Mouse (Mus musculus) liver, embryonic 14.5 days (tissue): ENCODE data around the gene Adamts18. TPM values are rescaled to one million over a fixed set of nuclear protein-coding genes. Genes with fewer than 3 reads are reported as not detected.

Experiments used
- ATAC-seq: fragments of 200-750 bp; cut with Nextera tagmentation; 2 replicates; pipeline ENCODE4 v1.8.0; 2017; ENCODE audit warnings: moderate number of reproducible peaks, mild to moderate bottlenecking, moderate library complexity; ENCODE audit not compliant: insufficient read depth
- DNase-seq, 3 experiments: peaks; one replicate each; pipeline ENCODE4 v3.0.0-alpha.2; 2012 to 2013; ENCODE audit warnings: low read depth in 3 of 3, low spot score in 3 of 3
- H3K27ac ChIP-seq: fragments of 300-500 bp; sonication (generic); 2 replicates; pipeline ENCODE4 v1.5.1; 2014; ENCODE audit warnings: moderate library complexity, mild to moderate bottlenecking, control low read depth, inconsistent platforms
- H3K27me3 ChIP-seq: fragments of 300-500 bp; sonication (generic); 2 replicates; pipeline ENCODE4 v1.6.1; 2014; ENCODE audit warnings: mild to moderate bottlenecking, low read length, moderate library complexity; ENCODE audit not compliant: control insufficient read depth, insufficient read depth
- H3K36me3 ChIP-seq: fragments of 300-500 bp; sonication (generic); replicated peaks from 2 replicates; pipeline ENCODE4 v1.6.1; 2014; ENCODE audit warnings: low read depth; ENCODE audit not compliant: control insufficient read depth, insufficient read depth
- H3K4me1 ChIP-seq, 2 experiments: fragments of 200-500 bp in 1 of 2; fragments of 300-500 bp in 1 of 2; sonication (generic) in 1 of 2; replicated peaks; 2 replicates each; pipeline ENCODE4 v1.6.1; 2012 to 2014; ENCODE audit warnings: antibody characterized with exemption in 1 of 2, inconsistent platforms in 1 of 2, low read length in 1 of 2; ENCODE audit not compliant: control insufficient read depth in 2 of 2, insufficient read depth in 2 of 2
- H3K4me2 ChIP-seq: fragments of 300-500 bp; sonication (generic); 2 replicates; pipeline ENCODE4 v1.6.1; 2014; ENCODE audit warnings: low read depth, mild to moderate bottlenecking, control low read depth, moderate library complexity
- H3K4me3 ChIP-seq, 2 experiments: fragments of 200-500 bp in 1 of 2; fragments of 300-500 bp in 1 of 2; sonication (generic) in 1 of 2; 2 replicates each; pipeline ENCODE4 v1.5.1; 2012 to 2014; ENCODE audit warnings: low read depth in 2 of 2, low read length in 2 of 2, mild to moderate bottlenecking in 2 of 2, control low read depth in 1 of 2, inconsistent platforms in 1 of 2, moderate library complexity in 1 of 2; ENCODE audit not compliant: insufficient read depth in 1 of 2
- H3K9ac ChIP-seq: fragments of 300-500 bp; sonication (generic); replicated peaks from 2 replicates; pipeline ENCODE4 v1.6.1; 2014; ENCODE audit warnings: mild to moderate bottlenecking, control low read depth, moderate library complexity
- H3K9me3 ChIP-seq: fragments of 300-500 bp; sonication (generic); 2 replicates; pipeline ENCODE4 v1.6.1; 2016; ENCODE audit warnings: low read length, mixed read lengths; ENCODE audit not compliant: control insufficient read depth
- CTCF ChIP-seq: IDR thresholded peaks from 2 replicates; pipeline ENCODE4 v1.5.1; 2016; ENCODE audit warnings: antibody characterized with exemption, low read depth, control low read depth
- EP300 ChIP-seq: IDR thresholded peaks from 2 replicates; pipeline ENCODE4 v1.6.1; 2016; ENCODE audit warnings: antibody characterized with exemption, low read depth
- WGBS: fragments of 180-500 bp; shearing (Covaris S2); extraction: QIAGEN DNeasy Blood & Tissue Kit; methylation state at CpG from one replicate; pipeline ENCODE4 v1.1.7; 2014; ENCODE audit not compliant: insufficient replicate concordance; 5-methylcytosine and 5-hydroxymethylcytosine counted together
- polyA plus RNA-seq, 2 experiments: library from polyadenylated mRNA; depleted of rRNA in 1 of 2; stranded (reverse) in 1 of 2; unstranded in 1 of 2; fragments of >200 nt; fragmentation: Nextera tagmentation in 1 of 2; extraction: Ambion mirVana in 1 of 2; gene quantifications; 2 replicates each; pipeline versions ENCODE4 v1.2.1 to v1.2.3; 2012 to 2014

Adamts18 gene
- polyA plus RNA-seq, 2 experiments = 0.04 to 0.06 TPM

GRCm38 (mm10) chr8:113791061-113791460 lies 57.5 kb downstream of the Adamts18 start:
- Histone ChIP-seq H3K4me2 (no peak overlapping the region), H3K4me1 (no peaks in the 10 kb centered on the region), H3K9ac (no peak overlapping the region), H3K27ac (no peak overlapping the region), H3K4me3 (no peak overlapping the region), H3K36me3 (no peaks in the 10 kb centered on the region), H3K9me3 (no peaks in the 10 kb centered on the region), H3K27me3 (no peaks in the 10 kb centered on the region)
- ATAC-seq (no peak), DNase-seq (no peak)
- TF ChIP-seq EP300 = no peak
- WGBS = 51% methylated on average over 3 of the region's 3 CpGs

- DNase-seq (no peak), ATAC-seq (no peak)
- H3K4me1 ChIP-seq = no peaks in the 10 kb centered on the region
- no peak overlapping the region for H3K4me3 ChIP-seq
- TF ChIP-seq EP300 (no peak), CTCF (no peak)
- H3K4me2 ChIP-seq = no peak overlapping the region
- WGBS = 59% methylated on average over 3 of the region's 3 CpGs
- H3K36me3 ChIP-seq = no peaks in the 10 kb centered on the region
- H3K27me3 ChIP-seq = no peaks in the 10 kb centered on the region
- no peaks in the 10 kb centered on the region for H3K9me3 ChIP-seq
- H3K27ac ChIP-seq = no peak overlapping the region
- no peak overlapping the region for H3K9ac ChIP-seq
Observed at GRCm38 (mm10) chr8:113783711-113784110, 64.8 kb downstream of the Adamts18 start.

DNA sequence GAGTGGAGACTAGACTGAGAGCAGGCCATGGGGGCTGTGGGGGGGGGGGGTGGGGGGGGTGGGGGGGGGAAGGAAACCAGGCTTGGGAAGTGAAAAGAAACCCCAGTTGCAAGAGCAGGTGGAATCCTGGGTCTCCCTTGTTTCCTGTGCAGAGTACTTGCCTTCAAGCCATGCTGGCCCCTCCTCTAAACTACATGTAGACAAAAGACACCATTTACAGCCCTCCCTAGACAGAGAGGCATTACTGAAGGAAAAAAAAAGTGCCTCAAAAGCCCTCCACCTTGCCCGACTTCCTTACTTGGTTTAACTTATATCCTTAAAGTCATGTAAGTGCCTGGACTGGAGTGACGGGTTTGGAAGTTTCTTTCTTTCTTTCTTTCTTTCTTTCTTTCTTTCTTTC lies 67.0 kb downstream of the Adamts18 start:
- 48% methylated on average over 2 of the region's 2 CpGs for WGBS
- H3K36me3 ChIP-seq = no peaks in the 10 kb centered on the region
- H3K9me3 ChIP-seq = no peaks in the 10 kb centered on the region
- no peaks in the 10 kb centered on the region for H3K4me1 ChIP-seq
- no peak overlapping the region for H3K27ac ChIP-seq
- no peak overlapping the region for H3K4me2 ChIP-seq
- no peaks in the 10 kb centered on the region for H3K27me3 ChIP-seq
- no peak for ATAC-seq
- no peak overlapping the region for H3K4me3 ChIP-seq
- no peak for DNase-seq
- no peak for TF ChIP-seq CTCF
- no peak for TF ChIP-seq EP300
- no peak overlapping the region for H3K9ac ChIP-seq

- Histone ChIP-seq H3K4me1 (no peaks in the 10 kb centered on the region), H3K4me3 (no peak overlapping the region), H3K27ac (no peak overlapping the region), H3K4me2 (no peak overlapping the region), H3K27me3 (no peaks in the 10 kb centered on the region), H3K9ac (no peak overlapping the region), H3K9me3 (no peaks in the 10 kb centered on the region), H3K36me3 (no peaks in the 10 kb centered on the region)
- no peak for DNase-seq
- WGBS = 59% methylated on average over 6 of the region's 6 CpGs
- no peak for ATAC-seq
- no peak for TF ChIP-seq EP300
- no peak for TF ChIP-seq CTCF
Observed at GRCm38 (mm10) chr8:113775361-113775760, 73.2 kb downstream of the Adamts18 start.

DNA sequence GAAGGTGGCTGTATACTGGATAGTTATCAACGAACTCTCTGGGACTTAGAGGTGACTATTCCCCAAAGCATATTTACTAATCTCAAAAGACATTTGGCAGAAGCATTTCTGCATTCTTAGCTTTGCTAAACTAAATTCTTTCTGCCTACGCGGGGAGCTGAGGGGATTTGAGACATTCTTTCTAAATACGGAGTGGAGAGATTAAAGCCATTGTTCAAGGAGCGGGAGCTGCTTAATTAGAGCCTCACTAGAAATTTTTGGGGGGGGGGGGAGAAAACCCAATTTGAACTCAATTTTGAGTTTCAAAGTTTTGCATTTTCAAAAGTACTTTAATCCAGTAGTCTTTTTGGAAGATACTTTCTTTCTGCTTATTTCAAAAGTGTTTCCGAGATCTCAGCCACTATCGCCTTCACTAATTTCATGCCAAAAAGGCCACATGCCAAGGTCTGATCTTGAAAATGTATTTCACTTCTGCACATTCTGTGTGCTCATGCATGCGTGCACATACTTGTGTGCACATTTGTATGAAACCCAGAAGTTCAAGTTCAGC lies 79.6 kb downstream of the Adamts18 start:
- TF ChIP-seq EP300 (no peak), CTCF (no peak)
- 61% methylated on average over 8 of the region's 8 CpGs for WGBS
- Histone ChIP-seq H3K9ac (no peak overlapping the region), H3K27ac (no peak overlapping the region), H3K4me1 (no peaks in the 10 kb centered on the region), H3K36me3 (no peaks in the 10 kb centered on the region), H3K4me3 (no peak overlapping the region), H3K27me3 (no peaks in the 10 kb centered on the region), H3K9me3 (no peaks in the 10 kb centered on the region), H3K4me2 (no peak overlapping the region)
- ATAC-seq (no peak), DNase-seq (no peak)
